Mouse (Mus musculus) monocyte, adult 59 days (primary cell): ENCODE results near the gene Olfr127. TPM values are rescaled to one million over a fixed set of nuclear protein-coding genes. Genes with fewer than 3 reads are reported as not detected.

Experiments used
- total RNA-seq, 2 experiments: library from RNA; stranded (reverse); gene quantifications; one replicate each; pipeline ENCODE4 v1.2.4; 2023

Gene Olfr127
- not detected for total RNA-seq

DNA sequence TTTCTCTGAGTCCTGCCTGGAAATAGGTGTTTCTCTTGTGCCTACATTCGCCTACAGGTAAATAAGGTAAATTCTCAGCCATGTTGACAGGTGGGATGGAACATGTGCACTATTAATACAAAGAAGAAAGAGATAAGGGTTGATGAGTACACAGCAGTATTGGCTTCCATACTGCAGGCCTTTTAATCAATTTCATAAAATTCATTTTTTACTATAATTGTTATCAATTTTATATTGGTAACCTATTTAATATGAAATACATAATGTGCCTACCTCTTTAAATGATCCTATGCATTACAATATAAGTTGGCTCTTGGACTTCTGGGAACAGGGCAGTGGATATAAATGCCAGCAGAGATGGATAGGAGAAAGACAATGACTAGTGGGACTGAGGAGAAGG lies at the start of gene Olfr127:
TSS of gene Olfr127 (plus strand) at position 301 of the 400 bp plus-strand sequence.

DNA sequence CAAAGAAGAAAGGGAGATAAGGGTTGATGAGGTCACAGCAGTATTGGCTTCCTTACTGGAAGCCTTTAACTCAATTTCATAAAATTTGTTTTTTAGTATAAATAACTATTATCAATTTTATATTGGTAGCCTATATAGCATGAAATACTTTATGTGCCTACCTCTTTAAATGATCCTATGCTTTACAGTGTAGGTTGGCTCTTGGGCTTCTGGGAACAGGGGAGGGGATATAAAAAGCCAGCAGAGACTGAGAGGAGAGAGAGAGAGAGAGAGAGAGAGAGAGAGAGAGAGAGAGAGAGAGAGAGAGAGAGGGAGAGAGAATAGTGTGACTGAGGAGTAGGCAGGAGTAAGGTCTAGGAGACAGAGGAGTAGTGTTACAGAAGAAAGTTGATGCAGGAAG lies 20.0 kb downstream of the Olfr127 start, which contains the start of gene Olfr128:
TSS of gene Olfr128 (plus strand) at position 301 of the 400 bp plus-strand sequence.

DNA sequence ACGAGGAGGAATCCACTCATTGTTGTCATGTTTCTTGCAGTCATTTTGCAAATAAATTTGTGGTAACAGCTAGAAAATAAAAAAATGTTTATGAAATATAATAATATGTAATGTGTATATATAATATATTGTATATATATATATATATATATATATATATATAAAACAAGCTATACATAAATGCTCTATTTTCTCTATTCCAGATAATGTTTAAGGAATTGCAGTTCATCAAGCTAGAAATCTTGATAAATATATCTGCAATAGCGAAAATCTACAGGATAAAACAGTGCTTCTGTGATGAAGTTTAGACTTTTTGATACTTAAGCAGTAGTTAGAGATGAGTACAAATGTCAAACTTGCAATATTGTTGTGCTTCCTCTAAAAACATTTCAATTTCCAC lies 52.7 kb downstream of the Olfr127 start, which contains the start of gene Olfr761:
TSS of gene Olfr761 (minus strand) at position 101 of the 400 bp plus-strand sequence.

Other genes starting within 250 kb of the Olfr127 start
- not detected for gene Olfr117, start 236.7 kb upstream of the Olfr127 start, total RNA-seq
- gene Olfr118, start 233.4 kb upstream of the Olfr127 start, total RNA-seq = not detected
- not detected for gene Olfr119, start 203.9 kb upstream of the Olfr127 start, total RNA-seq
- not detected for gene Olfr120, start 178.6 kb upstream of the Olfr127 start, total RNA-seq
- not detected for gene Olfr121, start 151.6 kb upstream of the Olfr127 start, total RNA-seq
- not detected for gene Olfr122, start 131.8 kb upstream of the Olfr127 start, total RNA-seq
- gene Olfr123, start 106.9 kb upstream of the Olfr127 start, total RNA-seq = not detected
- not detected for gene Olfr124, start 100.5 kb upstream of the Olfr127 start, total RNA-seq
- gene Olfr125, start 67.5 kb upstream of the Olfr127 start, total RNA-seq = not detected
- gene Olfr126, start 53.0 kb upstream of the Olfr127 start, total RNA-seq = not detected
- gene Olfr128, start 20.1 kb downstream of the Olfr127 start, total RNA-seq = not detected
- gene Olfr761, start 52.6 kb downstream of the Olfr127 start, total RNA-seq = not detected
- gene Olfr129, start 159.6 kb downstream of the Olfr127 start, total RNA-seq = not detected
- gene Olfr130, start 163.5 kb downstream of the Olfr127 start, total RNA-seq = not detected
- not detected for gene Olfr131, start 188.3 kb downstream of the Olfr127 start, total RNA-seq
- gene Olfr132, start 234.1 kb downstream of the Olfr127 start, total RNA-seq = not detected
- gene Olfr133, start 244.8 kb downstream of the Olfr127 start, total RNA-seq = not detected